Mouse (Mus musculus) thymus, adult 2 months (tissue): ENCODE results near the gene Gm10577.

ENCODE experiments used
- CTCF ChIP-seq: fragments of 200-500 bp; IDR thresholded peaks from 2 replicates; pipeline ENCODE4 v1.5.1; 2012; ENCODE audit warnings: mild to moderate bottlenecking, control low read depth, low read length, moderate library complexity, borderline replicate concordance; ENCODE audit not compliant: control insufficient read depth, poor library complexity, insufficient read depth; ENCODE audit errors: extremely low read depth
- POLR2A ChIP-seq: fragments of 200-500 bp; IDR thresholded peaks from 2 replicates; pipeline ENCODE4 v1.6.1; 2012; ENCODE audit warnings: mild to moderate bottlenecking, low read length, control low read depth, moderate library complexity; ENCODE audit not compliant: control insufficient read depth, poor library complexity, insufficient read depth; ENCODE audit errors: extremely low read depth

DNA sequence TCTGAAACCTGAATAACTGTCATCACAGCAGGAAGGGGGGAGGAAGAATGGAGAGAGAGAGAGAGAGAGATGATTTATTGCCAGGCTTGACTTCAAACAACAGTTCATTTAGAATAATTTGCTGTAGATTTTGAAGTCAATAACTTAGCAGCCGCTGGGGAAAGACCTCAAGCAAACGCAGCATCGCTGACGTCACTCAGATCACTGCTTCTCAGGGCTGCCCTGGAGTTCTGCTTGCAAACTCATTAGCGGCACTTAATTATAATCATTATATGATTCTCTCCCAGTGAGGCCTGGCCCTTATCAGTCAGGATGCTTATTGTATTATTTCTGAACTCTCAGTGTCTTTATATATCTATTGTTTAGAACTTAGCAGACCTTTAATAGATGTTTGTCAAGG lies 45.9 kb upstream of the Gm10577 start:
- TF ChIP-seq CTCF (no peak), POLR2A (no peak)
